Mouse (Mus musculus) hematopoietic stem cell, adult 5-6 weeks (primary cell): ENCODE measurements around the gene Xkr7. TPM values are rescaled to one million over a fixed set of nuclear protein-coding genes. Genes with fewer than 3 reads are reported as not detected.

ENCODE experiments used
- ATAC-seq, 2 experiments: fragments of 125-278 bp in 1 of 2; replicated peaks in 1 of 2; 2 replicates each; pipeline ENCODE4 v1.8.0; 2016 to 2017; ENCODE audit warnings: inconsistent platforms in 2 of 2, mild to moderate bottlenecking in 2 of 2, moderate number of reproducible peaks in 2 of 2, low read depth in 1 of 2, moderate TSS enrichment in 1 of 2; ENCODE audit not compliant: low FRiP score in 2 of 2, poor library complexity in 2 of 2, severe bottlenecking in 2 of 2, insufficient read depth in 1 of 2, low TSS enrichment in 1 of 2
- total RNA-seq: library from RNA; stranded (forward); fragments of 172-1452, 232-1000 nt; gene quantifications from 2 replicates; pipeline ENCODE4 v1.2.3, GENCODE M21; 2017

Gene Xkr7
- total RNA-seq: 0.50 TPM in 1 of 2 replicates, not detected in the other

- no peak for ATAC-seq
Observed at GRCm38 (mm10) chr2:153031126-153032082, at the start of gene Xkr7. TSS of gene Xkr7 (plus strand) at chr2:153031852.

- ATAC-seq: peak; percentile 18 to 49; a peak in 1 of 4 replicates
Observed at GRCm38 (mm10) chr2:152985582-152985981, 46.1 kb upstream of the Xkr7 start.

- no peak for ATAC-seq
Observed at GRCm38 (mm10) chr2:152991529-152991928, 40.1 kb upstream of the Xkr7 start.

GRCm38 (mm10) chr2:152997046-152997445 lies 34.6 kb upstream of the Xkr7 start:
- no peak for ATAC-seq

GRCm38 (mm10) chr2:153002492-153003248 lies 29.0 kb upstream of the Xkr7 start:
- peak; percentile 23 to 57 for ATAC-seq

GRCm38 (mm10) chr2:153003681-153004338 lies 27.8 kb upstream of the Xkr7 start:
- peak; percentile 86 to 88 for ATAC-seq

GRCm38 (mm10) chr2:153005981-153006380 lies 25.7 kb upstream of the Xkr7 start:
- no peak for ATAC-seq

- ATAC-seq: no peak
Observed at GRCm38 (mm10) chr2:153009192-153009973, 22.3 kb upstream of the Xkr7 start.

- no peak for ATAC-seq
Observed at GRCm38 (mm10) chr2:153013724-153014515, 17.7 kb upstream of the Xkr7 start.

GRCm38 (mm10) chr2:153014758-153015593 lies 16.7 kb upstream of the Xkr7 start, which contains the start of gene Pdrg1:
TSS of gene Pdrg1 (minus strand) at chr2:153015427.
- ATAC-seq: peak; percentile 94

- no peak for ATAC-seq
Observed at GRCm38 (mm10) chr2:153015804-153016203, 15.8 kb upstream of the Xkr7 start.

GRCm38 (mm10) chr2:153016786-153017185 lies 14.9 kb upstream of the Xkr7 start:
- no peak for ATAC-seq

- ATAC-seq: no peak
Observed at GRCm38 (mm10) chr2:153019355-153019754, 12.3 kb upstream of the Xkr7 start.

- peak; percentile 20 to 51; a peak in 2 of 4 replicates for ATAC-seq
Observed at GRCm38 (mm10) chr2:153021163-153021562, 10.5 kb upstream of the Xkr7 start.

GRCm38 (mm10) chr2:153022855-153023254 lies 8.8 kb upstream of the Xkr7 start:
- ATAC-seq: no peak
